Mouse (Mus musculus) mouse trophoblast stem cell (cell line): ENCODE measurements around the gene Etv6.

Experiments
- in situ Hi-C, 2 experiments: fragments of 300-500 bp; cut with MseI, MboI; formaldehyde crosslinking; loops; 2 replicates in 1 of 2; 3 replicates in 1 of 2; pipeline ENCODE4 v1.15.1; 2025

Gene Etv6

GRCm38 (mm10) chr6:134110206-134110605 is 74.7 kb downstream of the Etv6 start:
- in situ Hi-C loops: no loop called here

- in situ Hi-C loops: no loop called here
Observed at GRCm38 (mm10) chr6:134111599-134111998, 76.1 kb downstream of the Etv6 start.

DNA sequence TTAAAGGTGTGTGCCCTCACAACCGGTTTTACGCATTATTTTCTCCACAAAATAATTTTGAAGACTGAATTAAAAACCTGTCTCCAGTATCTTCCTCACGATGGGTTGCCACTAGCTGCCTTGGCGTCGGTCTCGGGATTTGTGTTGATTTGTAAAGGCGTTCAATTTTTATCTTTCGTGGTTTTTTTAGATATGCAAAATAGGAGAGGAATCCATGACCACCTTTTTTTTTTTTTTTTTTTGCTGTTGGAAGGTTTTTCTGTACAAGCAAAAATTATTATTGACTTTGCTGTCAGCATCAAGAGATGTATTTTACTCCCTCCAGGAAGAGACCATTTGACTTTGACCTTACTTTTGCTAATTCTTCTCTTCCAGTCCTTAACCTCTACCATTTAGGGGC is 77.3 kb downstream of the Etv6 start:
- in situ Hi-C loops: no loop called here

DNA sequence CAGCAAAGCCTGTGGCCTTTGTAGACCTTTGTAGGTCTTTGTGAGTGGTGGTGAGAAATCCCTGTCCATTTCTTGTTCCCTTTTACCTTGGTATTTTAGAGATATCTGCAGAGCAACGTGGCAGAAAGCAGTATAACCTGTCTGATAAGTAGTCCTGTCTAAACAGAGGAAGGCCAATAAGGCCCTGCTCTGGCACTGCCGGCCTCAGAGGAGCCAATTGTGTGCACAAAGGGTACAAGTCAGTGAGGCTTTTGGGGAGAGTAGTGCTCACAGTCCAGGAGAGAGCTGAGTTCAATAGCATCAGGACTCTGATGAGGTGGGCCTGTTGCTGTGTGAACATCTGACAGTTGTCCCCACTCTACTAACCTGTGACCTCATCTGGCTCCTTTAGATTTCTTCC is 77.7 kb downstream of the Etv6 start:
- in situ Hi-C loops: no loop called here

DNA sequence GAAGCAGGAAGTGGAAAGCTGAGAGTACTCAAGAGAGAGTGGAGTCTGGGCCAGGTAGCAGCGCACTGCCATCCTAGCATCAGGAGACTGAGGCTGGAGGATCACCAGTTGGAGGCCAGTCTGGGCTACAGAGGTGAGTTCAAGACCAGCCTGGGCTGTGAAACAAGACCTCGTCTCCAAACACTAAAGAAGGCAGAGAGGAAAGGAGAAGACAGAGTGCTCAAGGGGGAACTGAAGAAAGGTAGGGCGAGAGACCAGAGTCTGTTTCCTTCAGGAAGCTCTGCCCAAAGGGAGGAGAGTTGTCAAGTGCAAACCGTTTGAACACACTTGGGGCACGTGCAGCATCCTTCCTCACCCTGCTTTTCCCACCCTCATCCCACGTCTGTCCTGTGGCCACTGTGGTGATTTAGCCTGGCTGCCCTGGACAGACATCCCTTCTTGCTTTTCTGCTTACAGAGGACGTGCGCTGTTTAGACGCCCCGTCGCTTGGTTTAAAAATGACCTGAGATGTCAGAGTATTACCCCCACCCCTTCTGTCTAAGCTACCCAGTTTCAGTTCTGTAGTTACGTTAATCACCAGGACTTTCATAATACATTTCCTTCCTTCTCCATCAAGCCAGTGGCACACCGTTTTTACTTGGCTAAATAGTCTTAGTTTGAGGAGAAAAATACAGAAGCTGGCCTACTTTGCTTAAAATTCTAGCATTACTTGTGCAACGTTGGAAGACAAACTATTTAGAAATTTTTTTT is 79.9 kb downstream of the Etv6 start:
- in situ Hi-C loops: no loop called here

DNA sequence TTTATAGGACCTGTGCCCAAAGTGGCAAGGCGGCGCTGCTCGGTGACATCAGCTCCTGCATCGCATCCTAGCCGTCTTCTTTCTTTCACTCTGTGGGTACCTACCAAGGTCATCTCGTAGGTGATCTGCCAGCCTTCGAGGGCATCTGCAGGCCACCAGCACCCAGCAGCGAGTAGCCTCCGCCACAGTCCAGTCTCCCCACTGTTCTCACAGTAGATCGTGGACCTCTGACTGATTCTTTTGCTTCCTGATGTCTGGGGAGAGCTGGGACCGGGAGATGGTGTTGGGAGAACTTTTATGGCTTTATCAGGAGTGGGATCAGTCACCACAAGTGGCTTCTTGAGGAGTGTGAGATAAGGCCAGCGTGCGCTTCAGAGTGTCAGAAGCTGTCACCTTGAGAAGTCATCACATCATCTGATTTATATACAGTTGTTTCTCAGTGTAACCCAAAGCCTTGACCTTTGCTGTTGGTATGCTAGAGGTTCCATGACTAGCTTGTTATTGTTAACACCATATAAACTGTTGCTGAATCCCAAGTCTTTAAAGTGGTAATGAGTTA is 82.0 kb downstream of the Etv6 start:
- in situ Hi-C loops: no loop called here

GRCm38 (mm10) chr6:134118506-134118905 is 83.0 kb downstream of the Etv6 start:
- in situ Hi-C loops: no loop called here

DNA sequence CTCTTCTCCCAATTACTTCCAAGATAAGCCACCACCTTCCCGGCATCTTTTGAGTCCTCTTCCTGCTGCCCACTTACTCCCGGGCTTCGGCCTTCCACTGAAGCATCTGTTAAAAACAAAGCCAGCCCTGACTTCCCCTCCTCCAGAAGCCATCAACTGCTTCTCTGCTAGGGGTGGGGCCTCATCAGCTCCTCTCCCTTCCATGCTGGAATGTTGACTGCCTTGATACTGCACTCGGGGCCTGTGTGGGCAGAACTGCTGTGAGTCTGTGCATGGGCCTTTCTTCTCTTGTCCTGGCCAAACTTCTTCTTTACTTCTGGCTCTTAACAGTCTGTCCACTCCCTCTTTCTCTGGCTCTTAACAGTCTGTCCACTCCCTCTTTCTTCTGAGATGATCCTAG is 83.6 kb downstream of the Etv6 start:
- in situ Hi-C loops: no loop called here

DNA sequence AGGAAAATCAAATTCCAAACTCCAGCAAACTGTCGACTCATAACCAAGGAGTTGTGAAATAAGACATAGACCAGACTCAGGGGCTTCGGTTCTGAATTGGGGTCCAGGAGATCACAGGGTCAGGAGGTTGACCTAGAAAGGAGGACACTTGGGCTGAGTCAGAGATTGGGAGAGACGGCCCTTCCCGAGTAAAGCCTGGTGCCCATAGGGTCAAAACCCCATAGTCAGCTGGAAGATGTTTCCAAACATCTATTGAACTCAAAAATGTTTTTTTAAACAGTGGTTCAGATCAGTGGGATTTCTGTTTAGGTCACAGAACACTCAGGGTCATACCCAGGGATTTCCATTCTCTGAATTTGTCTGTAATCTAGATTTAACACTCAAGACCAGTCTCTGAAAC is 84.7 kb downstream of the Etv6 start:
- in situ Hi-C loops: no loop called here

GRCm38 (mm10) chr6:134120712-134121111 is 85.2 kb downstream of the Etv6 start:
- in situ Hi-C loops: no loop called here

GRCm38 (mm10) chr6:134122945-134123344 is 87.4 kb downstream of the Etv6 start:
- in situ Hi-C loops: no loop called here

DNA sequence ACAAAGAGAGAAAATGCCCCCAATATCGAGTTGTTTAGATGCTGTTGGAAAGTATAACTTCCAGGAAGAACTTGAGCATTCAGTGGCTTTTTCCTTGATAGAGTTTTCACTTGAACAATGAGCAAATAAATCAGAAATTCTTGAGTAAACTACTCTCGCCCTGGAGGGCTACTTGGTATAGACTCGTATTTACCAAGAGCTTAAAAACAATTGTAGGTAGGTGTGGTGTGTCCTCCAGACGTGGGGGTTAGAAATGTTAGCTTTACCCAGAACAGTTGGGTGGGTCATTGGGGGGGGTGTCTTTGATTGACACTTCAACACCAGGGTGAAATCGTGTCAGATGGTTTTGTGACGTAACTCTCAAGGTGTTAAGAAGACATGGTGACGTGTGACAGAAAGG is 88.0 kb downstream of the Etv6 start:
- in situ Hi-C loops: no loop called here

DNA sequence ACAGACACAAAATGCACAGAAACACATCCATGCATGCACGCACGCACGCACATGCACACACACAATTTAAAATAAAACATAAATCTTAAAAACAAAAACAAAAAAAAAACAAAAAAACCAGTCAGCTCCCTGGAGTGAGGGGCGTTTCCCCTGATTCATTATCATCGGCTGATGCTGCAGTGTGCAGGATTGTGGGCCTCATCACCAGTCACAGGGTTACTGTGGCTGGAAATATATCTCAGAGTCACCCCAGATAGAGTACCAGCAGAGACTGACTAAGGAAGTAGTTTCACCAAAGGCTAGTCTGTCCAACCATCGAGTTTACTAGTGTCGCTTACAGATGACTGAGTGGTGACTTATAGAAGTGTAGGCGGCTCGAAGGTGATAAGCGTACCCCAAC is 88.8 kb downstream of the Etv6 start:
- in situ Hi-C loops: no loop called here

DNA sequence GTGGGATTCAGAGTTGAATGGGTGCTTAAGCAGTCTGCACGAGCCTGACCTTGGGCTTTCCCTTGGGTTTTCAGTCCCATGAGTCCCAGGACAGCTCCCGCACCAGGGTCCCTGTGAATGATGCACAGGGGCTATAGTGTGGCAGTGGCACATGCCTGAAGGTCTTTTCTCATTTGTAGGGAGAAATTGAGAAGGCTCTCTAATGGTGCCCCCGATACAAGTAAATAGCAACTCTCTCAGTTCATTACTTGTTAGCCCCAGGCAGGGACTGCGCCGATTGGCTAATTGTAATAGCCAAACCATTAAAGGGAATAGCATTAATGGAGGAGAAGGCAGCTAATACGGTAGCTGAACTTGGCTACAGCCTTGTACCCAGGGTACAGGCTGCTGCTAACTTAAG is 92.5 kb downstream of the Etv6 start:
- in situ Hi-C loops: no loop called here

- in situ Hi-C loops: no loop called here
Observed at GRCm38 (mm10) chr6:134128594-134128993, 93.1 kb downstream of the Etv6 start.

DNA sequence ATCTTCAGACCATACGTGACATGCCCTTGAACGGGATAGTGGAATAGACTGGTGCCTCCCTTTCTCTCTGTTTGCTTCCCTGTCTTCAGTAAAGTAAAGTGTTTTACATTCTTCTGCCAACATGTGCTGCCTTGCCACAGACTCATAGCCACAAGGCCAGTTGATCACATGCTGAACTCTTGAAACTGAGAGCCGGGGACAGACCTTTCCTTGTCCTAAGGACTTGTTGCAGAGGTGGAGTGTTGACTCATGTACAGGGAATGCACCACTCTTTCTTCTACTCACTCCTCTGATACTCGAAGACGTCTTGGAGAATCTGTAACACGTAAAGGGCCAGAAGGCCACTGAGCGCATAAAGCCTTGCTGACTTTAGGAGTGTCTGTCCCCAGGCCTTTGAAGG is 94.3 kb downstream of the Etv6 start:
- in situ Hi-C loops: no loop called here

- in situ Hi-C loops: no loop called here
Observed at GRCm38 (mm10) chr6:134130816-134131215, 95.3 kb downstream of the Etv6 start.

GRCm38 (mm10) chr6:134131601-134132000 is 96.1 kb downstream of the Etv6 start:
- in situ Hi-C loops: no loop called here

GRCm38 (mm10) chr6:134133756-134134155 is 98.3 kb downstream of the Etv6 start:
- in situ Hi-C loops: no loop called here

- in situ Hi-C loops: no loop called here
Observed at GRCm38 (mm10) chr6:134134821-134135323, 99.4 kb downstream of the Etv6 start.

DNA sequence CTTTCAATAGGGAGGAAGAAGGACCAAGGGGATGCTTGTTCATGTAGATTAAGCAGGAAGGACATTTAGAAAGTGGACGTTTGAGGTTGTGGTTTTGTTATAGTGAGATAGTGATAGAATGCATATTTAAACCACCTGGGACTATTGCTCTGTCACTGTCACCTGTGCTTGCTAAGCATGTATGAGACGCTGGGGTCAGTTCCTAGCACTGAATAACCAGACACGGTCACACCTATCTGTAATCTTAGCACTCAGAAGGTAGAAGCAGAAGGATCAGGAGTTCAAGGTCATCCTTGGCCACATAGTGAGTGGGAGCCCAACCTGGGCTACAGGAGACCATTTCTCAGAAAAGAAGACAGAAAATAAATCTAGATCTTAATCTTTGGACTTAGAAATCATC is 100.8 kb downstream of the Etv6 start:
- in situ Hi-C loops: no loop called here

DNA sequence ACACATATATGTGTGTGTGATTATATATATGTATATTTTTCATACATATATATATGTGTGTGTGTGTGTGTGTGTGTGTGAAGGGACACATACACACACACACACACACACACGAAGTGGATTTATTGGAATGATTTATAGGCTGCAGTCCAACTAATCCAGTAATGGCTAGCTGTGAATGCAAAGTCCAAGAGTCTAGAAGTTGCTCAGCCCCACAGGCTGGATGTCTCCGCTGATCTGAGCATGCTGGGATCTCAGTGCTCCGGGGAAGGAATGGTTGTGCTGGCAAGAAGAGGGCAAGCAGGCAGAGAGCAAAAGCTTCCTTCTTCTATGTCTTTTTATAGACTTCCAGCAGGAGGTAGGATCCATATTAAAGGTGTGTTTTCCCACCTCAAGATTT is 103.9 kb downstream of the Etv6 start:
- in situ Hi-C loops: no loop called here
